Mouse (Mus musculus) hindbrain, embryonic 16.5 days (tissue): ENCODE measurements around the gene Polr2i. TPM values are rescaled to one million over a fixed set of nuclear protein-coding genes. Genes with fewer than 3 reads are reported as not detected.
"Not testable (repeated sequence)": the region's sequence is repeated elsewhere in the genome, so short reads cannot be mapped to it uniquely, and the experiment has no call there.

Source experiments
- ATAC-seq: fragments of 200-750 bp; cut with Nextera tagmentation; 2 replicates; pipeline ENCODE4 v1.8.0; 2017; ENCODE audit warnings: moderate TSS enrichment, moderate library complexity
- H3K27ac ChIP-seq: fragments of 300-500 bp; sonication (generic); 2 replicates; pipeline ENCODE4 v1.5.1; 2014; ENCODE audit warnings: low read depth, mild to moderate bottlenecking, control low read depth, low read length, moderate library complexity
- H3K27me3 ChIP-seq: fragments of 300-500 bp; sonication (generic); replicated peaks from 2 replicates; pipeline ENCODE4 v1.6.1; 2014; ENCODE audit warnings: low read length; ENCODE audit not compliant: control insufficient read depth, insufficient read depth
- H3K36me3 ChIP-seq: fragments of 300-500 bp; sonication (generic); 2 replicates; pipeline ENCODE4 v1.6.1; 2014; ENCODE audit warnings: mild to moderate bottlenecking, low read length, moderate library complexity, mixed read lengths; ENCODE audit not compliant: control insufficient read depth, insufficient read depth
- H3K4me1 ChIP-seq: fragments of 300-500 bp; sonication (generic); 2 replicates; pipeline ENCODE4 v1.6.1; 2014; ENCODE audit warnings: low read depth, low read length; ENCODE audit not compliant: control insufficient read depth, insufficient read depth
- H3K4me2 ChIP-seq: fragments of 300-500 bp; sonication (generic); 2 replicates; pipeline ENCODE4 v1.6.1; 2014; ENCODE audit warnings: mild to moderate bottlenecking, low read length, control low read depth, moderate library complexity
- H3K4me3 ChIP-seq: fragments of 300-500 bp; sonication (generic); 2 replicates; pipeline ENCODE4 v1.5.1; 2014; ENCODE audit warnings: mild to moderate bottlenecking, low read length, control low read depth, moderate library complexity
- H3K9ac ChIP-seq: fragments of 300-500 bp; sonication (generic); 2 replicates; pipeline ENCODE4 v1.6.1; 2014; ENCODE audit warnings: low read depth, mild to moderate bottlenecking, control low read depth, low read length, moderate library complexity
- H3K9me3 ChIP-seq: fragments of 300-500 bp; sonication (generic); 2 replicates; pipeline ENCODE4 v1.6.1; 2014; ENCODE audit warnings: mild to moderate bottlenecking, low read length, moderate library complexity; ENCODE audit not compliant: control insufficient read depth
- WGBS: fragments of 180-500 bp; shearing (Covaris S2); extraction: QIAGEN DNeasy Blood & Tissue Kit; methylation state at CpG from one replicate; pipeline ENCODE4 v1.1.7; 2014; 5-methylcytosine and 5-hydroxymethylcytosine counted together
- polyA plus RNA-seq: library from polyadenylated mRNA; unstranded; fragments of >200 nt; fragmentation: Nextera tagmentation; extraction: Ambion mirVana; gene quantifications from 2 replicates; pipeline ENCODE4 v1.2.1, GENCODE M21; 2015

The Polr2i gene
- polyA plus RNA-seq, 1 experiment from 2014 or later: 175 TPM

GRCm38 (mm10) chr7:30200661-30201060 lies 31.1 kb upstream of the Polr2i start:
- ATAC-seq, H3K4me2 ChIP-seq, H3K27me3 ChIP-seq, H3K4me3 ChIP-seq, H3K4me1 ChIP-seq, H3K9me3 ChIP-seq, H3K9ac ChIP-seq, H3K27ac ChIP-seq, H3K36me3 ChIP-seq: not testable (repeated sequence)
- 87% methylated on average over 5 of the region's 5 CpGs for WGBS

- 81% methylated on average over 11 of the region's 11 CpGs for WGBS
- Histone ChIP-seq H3K27me3 (no peaks in the 10 kb centered on the region), H3K27ac (no peak overlapping the region), H3K36me3 (no peaks in the 10 kb centered on the region), H3K9ac (no peak overlapping the region), H3K9me3 (no peaks in the 10 kb centered on the region), H3K4me2 (no peak overlapping the region), H3K4me1 (peaks cover 6% of the 10 kb centered on the region), H3K4me3 (no peak overlapping the region)
- ATAC-seq: no peak
Observed at GRCm38 (mm10) chr7:30202895-30203690, 28.7 kb upstream of the Polr2i start.

- 17% methylated on average over 8 of the region's 8 CpGs for WGBS
- peak; percentile 41; the same call in 1 of the 2 replicates for ATAC-seq
- Histone ChIP-seq H3K4me2 (no peak overlapping the region), H3K27ac (no peak overlapping the region), H3K36me3 (no peaks in the 10 kb centered on the region), H3K4me3 (no peak overlapping the region), H3K9me3 (no peaks in the 10 kb centered on the region), H3K9ac (no peak overlapping the region; the same call in 1 of the 2 replicates), H3K27me3 (no peaks in the 10 kb centered on the region), H3K4me1 (no peaks in the 10 kb centered on the region)
Observed at GRCm38 (mm10) chr7:30204380-30204779, 27.4 kb upstream of the Polr2i start.

- H3K9ac ChIP-seq: no peak overlapping the region
- no peaks in the 10 kb centered on the region for H3K9me3 ChIP-seq
- ATAC-seq: no peak
- H3K27ac ChIP-seq: no peak overlapping the region
- no peaks in the 10 kb centered on the region for H3K36me3 ChIP-seq
- no peaks in the 10 kb centered on the region for H3K4me1 ChIP-seq
- WGBS: 7% methylated on average over 2 of the region's 2 CpGs
- no peak overlapping the region for H3K4me3 ChIP-seq
- no peaks in the 10 kb centered on the region for H3K27me3 ChIP-seq
- H3K4me2 ChIP-seq: no peak overlapping the region
Observed at GRCm38 (mm10) chr7:30205383-30205782, 26.4 kb upstream of the Polr2i start.

- not testable (repeated sequence) for H3K9me3 ChIP-seq, H3K27me3 ChIP-seq, H3K4me2 ChIP-seq, ATAC-seq, H3K9ac ChIP-seq, H3K4me1 ChIP-seq, H3K4me3 ChIP-seq, H3K36me3 ChIP-seq, H3K27ac ChIP-seq
- 63% methylated on average over 5 of the region's 5 CpGs for WGBS
Observed at GRCm38 (mm10) chr7:30206364-30206763, 25.4 kb upstream of the Polr2i start.

- Histone ChIP-seq H3K4me3 (no peak overlapping the region), H3K27ac (no peak overlapping the region), H3K36me3 (no peaks in the 10 kb centered on the region), H3K27me3 (no peaks in the 10 kb centered on the region), H3K9me3 (no peaks in the 10 kb centered on the region), H3K4me1 (no peaks in the 10 kb centered on the region), H3K4me2 (no peak overlapping the region), H3K9ac (no peak overlapping the region)
- no peak for ATAC-seq
- WGBS: 22% methylated on average over 4 of the region's 4 CpGs
Observed at GRCm38 (mm10) chr7:30211025-30211424, 20.7 kb upstream of the Polr2i start.

- no peaks in the 10 kb centered on the region for H3K36me3 ChIP-seq
- no peak overlapping the region for H3K4me3 ChIP-seq
- H3K27me3 ChIP-seq: no peaks in the 10 kb centered on the region
- WGBS: 98% methylated on average over 3 of the region's 3 CpGs
- H3K4me2 ChIP-seq: no peak overlapping the region
- H3K4me1 ChIP-seq: peaks cover 5% of the 10 kb centered on the region; the same call in 1 of the 2 replicates
- H3K9ac ChIP-seq: no peak overlapping the region
- ATAC-seq: no peak
- H3K9me3 ChIP-seq: no peaks in the 10 kb centered on the region
- H3K27ac ChIP-seq: no peak overlapping the region
Observed at GRCm38 (mm10) chr7:30213881-30214280, 17.9 kb upstream of the Polr2i start.

- Histone ChIP-seq H3K9me3 (no peaks in the 10 kb centered on the region), H3K27me3 (no peaks in the 10 kb centered on the region), H3K9ac (no peak overlapping the region), H3K27ac (no peak overlapping the region; the same call in 1 of the 2 replicates), H3K36me3 (no peaks in the 10 kb centered on the region), H3K4me2 (no peak overlapping the region), H3K4me3 (no peak overlapping the region), H3K4me1 (peaks cover 16% of the 10 kb centered on the region)
- ATAC-seq: no peak
- WGBS: 72% methylated on average over 3 of the region's 3 CpGs
Observed at GRCm38 (mm10) chr7:30215875-30216274, 15.9 kb upstream of the Polr2i start.

GRCm38 (mm10) chr7:30216723-30217151 lies 15.0 kb upstream of the Polr2i start:
- peak overlapping the region; percentile 28 for H3K4me3 ChIP-seq
- peak overlapping the region; percentile 60 for H3K9ac ChIP-seq
- peak overlapping the region; percentile 57 for H3K27ac ChIP-seq
- peak; percentile 77 for ATAC-seq
- no peaks in the 10 kb centered on the region for H3K36me3 ChIP-seq
- peak overlapping the region; percentile 61 for H3K4me2 ChIP-seq
- no peaks in the 10 kb centered on the region for H3K9me3 ChIP-seq
- 2% methylated on average over 15 of the region's 16 CpGs for WGBS
- no peaks in the 10 kb centered on the region for H3K27me3 ChIP-seq
- peaks cover 16% of the 10 kb centered on the region for H3K4me1 ChIP-seq
